Mouse (Mus musculus): Measurements from ENCODE around the gene Arid5b.

The Arid5b gene

DNA sequence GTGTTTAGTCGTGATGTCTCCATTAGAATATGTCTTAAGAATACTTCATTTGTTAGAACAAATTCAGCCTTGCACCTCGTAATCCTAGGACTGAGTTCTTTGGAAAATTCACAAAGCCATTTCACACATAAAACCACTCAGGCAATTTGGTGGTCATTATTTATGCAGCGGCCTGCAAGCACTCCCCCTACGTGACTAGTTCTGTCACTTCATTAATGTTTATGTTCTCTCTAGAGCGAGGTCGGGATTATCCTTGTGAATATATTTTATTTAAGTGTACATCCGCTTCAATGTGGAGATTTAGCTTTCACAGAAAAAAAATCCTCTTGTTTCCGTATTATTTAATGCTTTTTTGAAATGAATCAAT lies 217.3 kb downstream of the Arid5b start:
- intact Hi-C loops (cut with DNase I), result no loop called here

- intact Hi-C loops (cut with DNase I), result no loop called here
These were observed 217.8 kb downstream of the Arid5b start for GRCm38 (mm10) chr10:68060590-68061248.

- intact Hi-C loops (cut with DNase I), result no loop called here
These were observed 220.2 kb downstream of the Arid5b start for GRCm38 (mm10) chr10:68058378-68058777.

DNA sequence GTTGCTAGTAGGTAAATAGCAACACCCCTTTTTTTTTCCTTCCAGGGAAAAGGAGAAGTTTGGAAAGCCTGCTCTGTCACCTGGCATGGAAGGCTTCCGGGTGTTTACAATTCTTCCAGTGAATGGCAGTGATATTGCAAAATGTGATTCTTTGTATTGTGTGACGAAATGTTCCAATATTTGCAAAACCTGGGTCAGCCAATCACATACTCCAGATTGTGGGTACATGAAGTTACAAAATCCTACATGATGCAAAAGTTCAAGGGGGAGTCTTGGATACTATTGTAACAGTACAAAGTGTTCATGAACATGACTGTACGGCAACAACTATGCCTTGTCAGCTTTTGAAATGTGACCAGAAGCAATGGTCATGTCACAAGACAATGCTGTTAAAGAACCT lies 220.7 kb downstream of the Arid5b start:
- intact Hi-C loops (cut with DNase I), result no loop called here

- intact Hi-C loops (cut with DNase I), result no loop called here
These were observed 223.8 kb downstream of the Arid5b start for GRCm38 (mm10) chr10:68054706-68055105.

GRCm38 (mm10) chr10:68054131-68054530 lies 224.4 kb downstream of the Arid5b start:
- intact Hi-C loops (cut with DNase I), result no loop called here

DNA sequence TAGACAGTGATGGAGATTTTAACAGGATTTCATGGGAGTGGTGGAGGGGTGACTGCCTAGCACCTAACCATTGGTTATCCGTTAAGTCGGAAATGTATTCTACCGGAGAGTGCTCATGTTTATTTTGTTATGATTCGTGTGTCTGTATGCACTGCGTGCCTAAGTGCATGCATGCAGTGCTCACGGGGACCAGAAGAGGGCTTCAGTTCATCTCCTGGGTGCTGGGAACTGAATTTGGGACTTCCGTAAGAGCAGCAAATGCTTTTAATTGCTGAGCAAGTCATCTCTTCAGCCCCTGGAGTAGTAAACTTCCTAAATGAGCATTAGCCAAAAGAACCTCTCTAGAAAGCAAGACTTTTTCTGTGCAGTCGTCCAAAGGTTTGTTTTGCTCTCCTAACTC lies 226.2 kb downstream of the Arid5b start:
- intact Hi-C loops (cut with DNase I), result no loop called here

DNA sequence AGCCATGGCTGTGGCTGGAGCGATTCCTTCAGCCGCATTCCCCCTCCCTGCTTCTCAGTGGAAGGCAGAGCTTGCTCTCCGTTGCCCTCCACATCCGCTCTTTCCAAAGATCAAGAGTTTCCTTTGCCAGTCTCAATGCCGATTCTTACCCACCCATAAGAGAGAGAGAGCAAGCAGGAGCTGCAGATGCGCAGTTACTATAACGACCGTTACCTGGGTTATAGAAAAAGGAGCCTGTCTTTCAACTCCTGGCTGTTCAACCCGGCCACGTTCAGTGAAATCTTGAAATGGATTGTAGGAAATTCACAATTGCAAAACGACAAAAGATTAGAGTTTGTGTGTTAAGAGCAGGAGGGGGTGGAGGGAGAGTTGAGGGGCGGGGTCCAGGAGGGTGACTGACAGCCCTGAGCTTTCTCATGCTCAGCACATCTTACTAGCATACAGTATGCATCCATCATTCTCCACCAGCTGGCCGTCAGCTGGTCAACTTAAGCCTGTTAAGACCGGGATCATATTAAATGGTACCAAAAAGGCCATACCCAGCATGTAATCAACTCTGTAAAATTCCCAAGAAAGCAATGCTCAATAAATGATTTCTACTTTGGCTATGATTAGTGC lies 227.1 kb downstream of the Arid5b start:
- intact Hi-C loops (cut with DNase I), result no loop called here

DNA sequence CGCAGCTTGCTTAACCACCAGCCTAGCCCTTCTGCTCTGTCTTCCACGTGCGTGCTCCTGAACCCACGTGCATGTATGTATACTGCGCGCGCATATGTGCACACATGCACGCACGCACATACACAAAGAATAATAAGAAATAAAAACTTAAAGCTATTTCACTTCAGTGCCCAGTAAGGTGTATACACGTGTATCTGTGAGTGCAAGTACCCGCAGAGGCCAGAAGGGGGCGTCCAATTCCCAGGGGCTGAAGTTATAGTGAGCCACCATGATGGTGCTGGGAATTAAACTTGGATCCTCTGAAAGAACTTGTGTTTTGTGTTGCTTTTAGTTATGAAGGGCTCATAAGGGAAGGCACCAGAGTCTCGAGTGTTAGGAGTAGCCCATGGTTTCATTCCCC lies 227.7 kb downstream of the Arid5b start:
- intact Hi-C loops (cut with DNase I), result no loop called here

GRCm38 (mm10) chr10:68048641-68049305 lies 229.8 kb downstream of the Arid5b start:
- intact Hi-C loops (cut with DNase I), result no loop called here

DNA sequence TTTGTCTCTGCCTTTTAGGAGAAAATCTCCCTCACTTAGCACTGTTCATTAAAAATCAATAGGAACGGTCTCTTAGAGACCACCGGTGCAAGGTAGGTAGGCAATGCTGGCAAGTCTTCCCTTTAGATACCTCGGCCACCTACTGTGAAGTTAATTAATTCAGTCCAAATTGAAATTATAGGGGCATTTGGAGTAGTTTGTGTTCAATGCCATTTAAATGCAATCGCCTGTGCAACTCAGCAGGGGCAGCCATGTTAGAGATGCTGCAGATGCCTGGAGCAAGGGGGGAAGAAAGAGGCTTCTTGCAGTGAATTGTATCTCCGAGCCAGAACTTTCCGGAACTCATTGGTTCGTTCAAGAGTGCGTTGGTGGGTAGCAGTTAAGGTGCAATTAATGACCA lies 233.7 kb downstream of the Arid5b start:
- intact Hi-C loops (cut with DNase I), result no loop called here

DNA sequence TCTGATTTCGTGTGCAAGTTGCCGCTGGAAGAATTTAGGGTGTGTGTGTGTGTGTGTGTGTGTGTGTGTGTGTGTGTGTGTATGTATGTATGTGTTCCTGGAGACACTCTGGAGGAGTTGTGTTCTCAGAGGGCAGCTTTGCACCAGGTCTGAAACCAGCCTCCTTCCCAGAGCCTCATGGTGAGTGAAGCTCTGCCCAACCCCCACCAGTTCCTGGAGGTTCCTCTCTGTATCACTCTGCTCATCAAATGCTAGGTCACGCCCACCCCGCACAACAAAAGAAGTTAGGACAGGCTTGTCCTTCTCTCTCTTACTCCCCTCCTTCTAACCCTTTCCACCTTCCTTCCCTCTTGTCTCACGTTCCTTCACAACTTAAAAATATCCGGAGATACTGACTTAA lies 234.6 kb downstream of the Arid5b start:
- intact Hi-C loops (cut with DNase I), result no loop called here

Measured in adrenal gland (tissue).